Mouse (Mus musculus): ENCODE measurements around the gene Gm16513. TPM values are rescaled to one million over a fixed set of nuclear protein-coding genes. Genes with fewer than 3 reads are reported as not detected.
"Not testable (repeated sequence)": the region's sequence is repeated elsewhere in the genome, so short reads cannot be mapped to it uniquely, and the experiment has no call there.

Gm16513 gene
- polyA plus RNA-seq (2015; fragmentation: Nextera tagmentation; extraction: Ambion mirVana) = not detected in 2 replicates

DNA sequence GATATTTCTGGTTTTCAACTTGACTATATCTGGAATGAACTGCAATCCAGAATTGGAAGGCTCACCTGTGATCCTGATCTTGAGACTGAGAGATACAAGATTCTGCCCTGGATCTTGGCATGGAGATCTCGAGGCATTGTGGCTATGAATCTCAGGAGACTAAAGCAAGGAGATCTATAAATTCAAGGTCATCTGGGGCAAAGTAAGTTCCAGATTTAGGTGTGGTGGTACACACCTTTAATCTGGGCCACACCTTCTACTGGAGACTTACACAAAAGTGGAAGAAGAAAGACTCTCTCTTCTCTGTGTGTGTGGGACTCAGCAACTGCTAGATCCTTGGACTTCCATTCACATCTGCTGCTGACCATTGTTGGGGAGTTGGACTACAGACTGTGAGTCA lies at the start of gene Gm16513:
Gene Gm16513, plus strand, starts transcription at position 301 of the 400 bp plus-strand sequence.
- no CpG with 5 or more reads among the region's 1 CpGs for WGBS
- ATAC-seq (ENCODE audit: insufficient number of reproducible peaks, insufficient read depth, low FRiP score, low TSS enrichment, low read depth); H3K36me3 ChIP-seq: not testable (repeated sequence)

More for the DNA sequence above, at the start of gene Gm16513:
- not testable (repeated sequence) for H3K27ac ChIP-seq, H3K27me3 ChIP-seq, H3K4me1 ChIP-seq, H3K4me3 ChIP-seq, H3K9ac ChIP-seq, H3K4me2 ChIP-seq, H3K9me3 ChIP-seq

Other genes starting within 250 kb of the Gm16513 start
- not detected in 2 replicates for gene Gm6367, start 194.0 kb upstream of the Gm16513 start, polyA plus RNA-seq (2015; fragmentation: Nextera tagmentation; extraction: Ambion mirVana)
- gene Gm7942, start 75.7 kb upstream of the Gm16513 start, polyA plus RNA-seq (2015; fragmentation: Nextera tagmentation; extraction: Ambion mirVana) = not detected in 2 replicates
- gene Gm10424, start 90.1 kb downstream of the Gm16513 start, polyA plus RNA-seq (2015; fragmentation: Nextera tagmentation; extraction: Ambion mirVana) = not detected in 2 replicates
- not detected in 2 replicates for gene Gm3259, start 123.3 kb downstream of the Gm16513 start, polyA plus RNA-seq (2015; fragmentation: Nextera tagmentation; extraction: Ambion mirVana)

All from embryonic facial prominence, embryonic 13.5 days (tissue).